Mouse (Mus musculus): ENCODE data around the gene Gm4737. TPM values are rescaled to one million over a fixed set of nuclear protein-coding genes. Genes with fewer than 3 reads are reported as not detected.
"Not testable (repeated sequence)": the region's sequence is repeated elsewhere in the genome, so short reads cannot be mapped to it uniquely, and the experiment has no call there.

Gene Gm4737
- 4.7 and 5.1 TPM in 2 replicates for polyA plus RNA-seq (2016; fragmentation: Nextera tagmentation; extraction: Ambion mirVana)

DNA sequence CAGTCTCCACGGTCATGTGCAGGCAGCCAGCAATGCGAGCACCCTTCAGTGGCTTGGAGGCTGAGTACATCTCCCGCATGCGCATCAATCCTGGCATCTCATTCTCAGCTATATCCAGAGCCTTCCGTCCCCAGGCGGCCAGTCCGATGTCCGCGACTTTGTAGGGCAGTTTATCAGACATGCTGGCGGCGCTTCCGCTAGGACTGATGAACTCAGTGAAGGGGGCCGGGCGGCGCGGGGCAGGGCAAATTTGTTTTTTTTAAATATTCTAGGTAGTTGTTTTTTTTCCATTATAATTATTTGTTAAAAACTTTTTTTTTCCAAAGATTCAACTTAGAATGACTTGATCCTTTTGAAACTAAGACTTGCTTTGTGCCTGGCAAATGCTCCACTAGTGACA lies at the start of gene Gm4737:
Gene Gm4737, minus strand, starts transcription at position 246 of the 400 bp plus-strand sequence.
- WGBS = 96% methylated on average over 11 of the region's 16 CpGs
- not testable (repeated sequence) for H3K36me3 ChIP-seq; H3K4me1 ChIP-seq; DNase-seq (ENCODE audit: low spot score); H3K27ac ChIP-seq (replicated peaks); H3K4me3 ChIP-seq; H3K9me3 ChIP-seq (replicated peaks); H3K27me3 ChIP-seq (ENCODE audit: low read depth, poor library complexity, severe bottlenecking)

DNA sequence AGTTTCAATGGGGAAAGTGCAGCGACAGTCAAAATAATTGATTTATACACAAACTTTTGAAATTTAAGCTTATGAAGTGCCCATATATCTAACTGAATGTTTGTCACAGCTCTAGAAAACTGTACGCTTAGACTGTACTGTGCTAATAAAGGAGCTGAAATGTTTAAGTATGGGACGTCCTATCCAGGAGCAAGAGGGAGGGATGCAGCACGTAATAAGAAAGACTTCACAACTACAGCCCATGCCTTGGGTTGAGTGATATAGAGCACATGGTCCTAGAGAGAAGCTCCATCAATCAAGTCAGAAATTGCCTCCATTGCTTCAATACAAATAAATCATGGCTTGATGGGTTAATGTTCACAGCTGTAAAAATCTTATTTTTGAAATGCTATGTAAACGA lies 40.9 kb upstream of the Gm4737 start:
- H3K36me3 ChIP-seq = no peaks in the 10 kb centered on the region
- WGBS = 96% methylated on average over 5 of the region's 5 CpGs
- no peak overlapping the region for H3K27ac ChIP-seq (replicated peaks)
- H3K4me1 ChIP-seq = no peaks in the 10 kb centered on the region
- H3K27me3 ChIP-seq (ENCODE audit: low read depth, poor library complexity, severe bottlenecking) = no peaks in the 10 kb centered on the region
- H3K4me3 ChIP-seq = no peak overlapping the region
- H3K9me3 ChIP-seq (replicated peaks) = no peaks in the 10 kb centered on the region
- DNase-seq (ENCODE audit: low spot score) = no peak

DNA sequence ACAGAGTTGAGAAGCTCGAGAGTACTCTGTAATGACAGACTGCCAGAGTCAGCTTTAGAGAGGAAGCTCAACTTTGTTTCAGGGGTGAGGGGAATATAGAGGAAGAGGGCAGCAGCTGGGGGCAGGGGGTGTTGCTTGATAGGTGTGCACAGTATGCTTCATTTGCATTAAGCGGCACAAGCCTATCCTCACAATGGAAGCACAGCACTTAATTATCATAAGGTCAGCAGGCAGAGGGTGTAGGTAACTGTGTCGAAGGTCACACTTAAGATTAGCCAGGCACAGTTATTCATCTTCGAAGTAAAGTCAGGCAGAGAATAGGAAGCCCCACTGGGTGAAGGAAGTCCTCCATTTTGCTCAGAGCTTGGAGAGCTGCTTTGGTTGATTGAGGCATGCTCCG lies 28.2 kb upstream of the Gm4737 start:
- no peak for DNase-seq (ENCODE audit: low spot score)
- 86% methylated on average over 5 of the region's 5 CpGs for WGBS

DNA sequence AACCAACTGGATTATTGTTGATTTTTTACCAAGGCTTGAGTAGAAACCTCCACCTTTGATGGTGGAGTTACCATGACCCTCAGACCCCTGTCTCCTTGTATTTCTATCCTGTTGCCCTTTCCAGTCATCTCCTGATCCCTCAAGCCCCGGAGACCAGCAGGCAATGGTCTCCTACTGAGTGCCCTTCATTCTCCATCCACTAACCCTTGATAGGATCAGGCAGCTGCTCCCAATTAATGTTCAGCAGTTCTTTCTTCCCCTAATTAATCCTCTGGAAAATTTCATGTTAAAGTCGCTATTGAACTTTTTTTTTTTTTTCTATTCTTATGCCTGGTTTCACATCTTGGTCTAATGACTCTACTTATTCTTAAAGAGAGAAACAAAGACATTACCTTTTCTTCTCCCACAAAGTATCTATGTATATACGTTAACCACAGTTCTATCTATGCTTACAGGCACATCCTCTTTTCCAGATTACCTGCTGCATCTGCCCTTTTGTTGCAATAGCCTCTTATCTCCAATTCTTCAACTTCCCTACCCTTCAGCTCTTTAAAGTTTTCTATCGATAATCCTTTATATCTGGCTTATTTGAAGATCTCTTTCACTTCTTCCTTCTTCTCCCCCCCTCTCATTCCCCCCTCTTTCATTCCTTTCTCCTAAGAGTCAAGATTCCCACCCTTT lies 23.4 kb upstream of the Gm4737 start:
- no peaks in the 10 kb centered on the region for H3K36me3 ChIP-seq
- H3K27ac ChIP-seq (replicated peaks) = no peak overlapping the region
- H3K4me1 ChIP-seq = no peaks in the 10 kb centered on the region
- WGBS = 46% methylated on average over 4 of the region's 4 CpGs
- no peak for DNase-seq (ENCODE audit: low spot score)
- no peaks in the 10 kb centered on the region for H3K9me3 ChIP-seq (replicated peaks)
- no peak overlapping the region for H3K4me3 ChIP-seq
- no peaks in the 10 kb centered on the region for H3K27me3 ChIP-seq (ENCODE audit: low read depth, poor library complexity, severe bottlenecking)

More for the DNA sequence above, 28.2 kb upstream of the Gm4737 start:
- Histone ChIP-seq H3K27me3 (ENCODE audit: low read depth, poor library complexity, severe bottlenecking) (no peaks in the 10 kb centered on the region), H3K27ac (replicated peaks) (no peak overlapping the region), H3K4me3 (no peak overlapping the region), H3K9me3 (replicated peaks) (no peaks in the 10 kb centered on the region), H3K36me3 (no peaks in the 10 kb centered on the region), H3K4me1 (0 out of 2 replicates have a peak, but pooled peaks cover 3% of the 10 kb centered on the region)

DNA sequence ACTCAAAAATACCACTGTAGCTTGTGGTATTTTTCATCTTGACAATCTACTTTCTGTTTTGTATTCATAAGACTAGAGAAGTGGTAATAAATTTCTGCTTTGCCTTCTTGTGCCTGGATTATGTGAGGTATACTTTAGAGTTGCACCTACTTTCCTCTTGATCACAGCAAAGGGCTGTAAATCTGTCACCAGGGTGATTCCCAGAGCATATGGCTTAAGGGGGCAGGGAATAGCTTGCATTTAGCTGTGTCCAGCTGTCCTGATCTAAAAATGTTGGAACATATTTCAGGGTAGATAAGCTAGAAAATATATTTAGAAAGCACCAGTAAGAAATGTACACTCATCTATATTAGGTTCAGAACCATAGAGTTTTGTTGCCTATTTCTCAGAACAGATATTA lies 18.2 kb upstream of the Gm4737 start:
- Histone ChIP-seq H3K4me3 (no peak overlapping the region), H3K36me3 (no peaks in the 10 kb centered on the region), H3K27ac (replicated peaks) (no peak overlapping the region), H3K27me3 (ENCODE audit: low read depth, poor library complexity, severe bottlenecking) (no peaks in the 10 kb centered on the region), H3K9me3 (replicated peaks) (peaks cover 6% of the 10 kb centered on the region; the same call in 1 of the 2 replicates), H3K4me1 (no peaks in the 10 kb centered on the region)
- no peak for DNase-seq (ENCODE audit: low spot score)

DNA sequence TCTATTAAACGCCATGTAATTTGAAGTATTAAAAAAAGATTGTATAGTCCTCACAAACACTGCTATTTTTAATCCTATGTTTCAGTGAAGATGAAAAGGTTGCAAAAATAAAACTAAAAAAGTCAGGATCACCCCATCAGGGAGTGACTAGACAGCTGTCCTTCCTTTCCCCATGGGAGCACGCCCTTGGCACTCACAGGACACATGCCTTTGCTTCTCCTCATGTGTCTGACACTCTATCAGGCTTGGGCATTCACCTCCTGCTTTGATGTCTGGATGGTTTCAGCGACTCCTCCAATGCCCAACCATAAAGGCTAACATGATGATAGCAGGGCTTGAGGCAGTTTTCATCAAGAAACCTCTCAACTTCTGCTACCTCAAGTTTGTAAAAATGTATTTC lies 12.1 kb upstream of the Gm4737 start:
- no peak for DNase-seq (ENCODE audit: low spot score)
- H3K4me1 ChIP-seq = no peaks in the 10 kb centered on the region
- H3K27me3 ChIP-seq (ENCODE audit: low read depth, poor library complexity, severe bottlenecking) = no peaks in the 10 kb centered on the region
- H3K36me3 ChIP-seq = no peaks in the 10 kb centered on the region
- WGBS = 78% methylated on average over 3 of the region's 3 CpGs
- peaks cover 6% of the 10 kb centered on the region; the same call in 1 of the 2 replicates for H3K9me3 ChIP-seq (replicated peaks)
- H3K27ac ChIP-seq (replicated peaks) = no peak overlapping the region
- no peak overlapping the region for H3K4me3 ChIP-seq

DNA sequence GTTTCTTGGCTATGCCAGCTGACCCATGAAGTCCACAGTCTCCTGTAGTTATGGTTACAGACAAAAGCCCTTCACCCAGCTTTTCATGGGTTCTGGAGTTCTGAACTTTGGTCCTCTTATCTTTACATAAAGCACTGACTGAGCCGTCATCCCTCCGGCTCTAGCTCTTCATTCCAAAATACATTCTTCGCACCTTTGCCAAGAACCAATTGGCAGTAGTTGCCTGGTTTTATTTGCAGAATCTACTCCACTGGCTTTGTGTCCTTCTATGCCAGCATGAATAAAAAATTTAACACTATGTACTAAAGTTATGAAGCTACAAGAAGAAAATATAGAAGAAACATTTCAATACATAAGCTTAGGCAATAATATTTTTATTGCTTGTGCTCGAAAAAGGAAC lies 10.4 kb upstream of the Gm4737 start:
- Histone ChIP-seq H3K36me3 (no peaks in the 10 kb centered on the region), H3K27me3 (ENCODE audit: low read depth, poor library complexity, severe bottlenecking) (no peaks in the 10 kb centered on the region), H3K9me3 (replicated peaks) (no peaks in the 10 kb centered on the region), H3K4me3 (no peak overlapping the region), H3K27ac (replicated peaks) (no peak overlapping the region), H3K4me1 (no peaks in the 10 kb centered on the region)
- 90% methylated on average over 4 of the region's 4 CpGs for WGBS
- no peak for DNase-seq (ENCODE audit: low spot score)

DNA sequence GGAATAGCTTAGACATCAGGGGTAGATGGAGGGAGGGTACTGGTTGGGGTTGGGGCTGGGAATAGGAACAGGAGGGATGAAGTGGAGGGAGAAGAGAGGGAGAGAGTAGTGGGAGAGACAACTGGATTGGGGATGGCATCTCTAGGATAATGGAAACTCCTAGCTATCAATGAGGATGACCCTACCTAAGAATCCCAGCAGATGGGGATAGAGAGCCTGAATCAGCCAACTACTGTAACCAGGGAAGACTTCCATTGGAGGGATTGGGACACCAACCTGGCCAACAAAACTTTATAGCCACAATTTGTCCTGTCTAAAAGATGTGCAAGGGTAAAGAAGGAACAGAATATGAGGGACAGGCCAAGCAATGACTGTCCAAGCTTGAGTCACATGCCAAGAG lies 3.7 kb downstream of the Gm4737 start:
- no peaks in the 10 kb centered on the region for H3K9me3 ChIP-seq (replicated peaks)
- H3K27me3 ChIP-seq (ENCODE audit: low read depth, poor library complexity, severe bottlenecking) = no peaks in the 10 kb centered on the region
- no peak overlapping the region for H3K27ac ChIP-seq (replicated peaks)
- no peak overlapping the region for H3K4me3 ChIP-seq
- no peaks in the 10 kb centered on the region for H3K4me1 ChIP-seq
- H3K36me3 ChIP-seq = no peaks in the 10 kb centered on the region
- DNase-seq (ENCODE audit: low spot score) = peak; percentile 12

DNA sequence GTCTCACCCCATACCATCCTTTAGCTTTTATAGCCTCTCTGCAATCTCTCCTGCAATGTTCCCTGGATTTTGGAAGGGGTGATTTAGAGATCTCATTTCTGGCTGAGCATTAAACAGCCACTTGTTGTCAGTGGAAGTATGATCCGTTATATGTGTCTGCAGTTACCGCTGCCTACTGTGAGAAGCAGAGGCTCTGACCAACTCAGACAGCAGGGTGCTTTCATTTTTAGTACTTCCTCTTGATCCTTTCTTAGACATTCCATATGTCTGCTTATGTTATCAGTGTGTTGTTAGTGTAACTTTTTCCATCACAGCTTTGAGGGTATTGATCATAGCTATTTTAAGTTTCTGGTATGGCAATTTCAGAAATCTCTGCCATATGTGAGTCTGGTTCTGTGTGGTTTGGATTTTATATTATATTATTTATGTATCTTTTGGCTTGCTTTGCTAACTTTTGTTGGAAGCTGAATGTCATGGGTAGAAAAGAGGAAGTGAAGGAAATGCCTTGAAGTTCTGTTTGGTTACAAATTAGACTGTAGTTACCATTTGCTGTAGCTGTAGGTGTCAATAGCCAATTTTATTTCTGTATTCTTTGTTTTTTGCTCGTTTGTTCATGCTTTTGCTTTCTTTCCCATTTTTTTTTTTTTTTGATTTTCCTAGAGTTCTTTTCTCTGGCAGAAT lies 6.1 kb downstream of the Gm4737 start:
- WGBS = 73% methylated on average over 3 of the region's 3 CpGs
- Histone ChIP-seq H3K9me3 (replicated peaks) (no peaks in the 10 kb centered on the region), H3K4me3 (no peak overlapping the region), H3K27me3 (ENCODE audit: low read depth, poor library complexity, severe bottlenecking) (no peaks in the 10 kb centered on the region), H3K4me1 (no peaks in the 10 kb centered on the region), H3K27ac (replicated peaks) (no peak overlapping the region), H3K36me3 (no peaks in the 10 kb centered on the region)
- no peak for DNase-seq (ENCODE audit: low spot score)

DNA sequence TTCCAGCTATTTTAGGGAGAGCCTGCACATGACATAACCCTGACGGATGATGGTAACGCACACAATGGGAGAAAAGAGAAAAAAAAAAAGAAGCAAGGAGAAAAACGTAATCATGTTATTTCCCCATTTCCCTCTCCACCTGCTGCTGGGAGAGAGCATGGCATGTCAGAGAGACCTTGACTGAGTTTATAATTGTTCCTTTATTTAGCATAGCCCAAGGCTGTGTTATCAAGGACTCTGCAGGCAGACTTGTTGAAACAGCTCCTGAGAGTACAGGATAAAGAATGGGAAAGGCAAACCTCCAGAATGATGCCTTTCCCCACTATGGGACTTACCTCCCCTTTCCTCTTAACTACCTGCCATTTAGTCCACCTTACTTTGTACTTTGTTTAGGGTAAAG lies 7.9 kb downstream of the Gm4737 start:
- no peaks in the 10 kb centered on the region for H3K36me3 ChIP-seq
- H3K4me1 ChIP-seq = no peaks in the 10 kb centered on the region
- H3K9me3 ChIP-seq (replicated peaks) = no peaks in the 10 kb centered on the region
- no peak overlapping the region for H3K27ac ChIP-seq (replicated peaks)
- H3K27me3 ChIP-seq (ENCODE audit: low read depth, poor library complexity, severe bottlenecking) = no peaks in the 10 kb centered on the region
- 97% methylated on average over 3 of the region's 3 CpGs for WGBS
- no peak overlapping the region for H3K4me3 ChIP-seq
- DNase-seq (ENCODE audit: low spot score) = no peak

DNA sequence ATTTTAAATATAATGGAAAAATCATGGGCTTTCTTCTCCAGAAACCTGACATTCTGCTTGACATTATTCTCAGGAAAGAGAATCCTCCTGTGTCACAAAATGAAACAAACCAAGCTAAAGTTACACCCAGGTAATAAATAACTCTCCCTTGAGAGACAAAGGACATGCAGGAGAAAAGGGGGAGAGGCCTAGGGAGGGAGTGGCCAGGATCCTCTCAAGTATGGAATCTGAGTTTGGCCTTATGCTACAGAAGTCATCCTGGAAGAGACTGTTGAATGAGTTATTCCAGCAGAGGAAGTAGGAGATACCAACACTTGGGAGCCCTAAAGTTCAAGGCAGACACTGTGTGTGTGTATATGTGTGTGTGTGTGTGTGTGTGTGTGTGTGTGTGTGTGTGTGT lies 32.6 kb downstream of the Gm4737 start:
- no peaks in the 10 kb centered on the region for H3K36me3 ChIP-seq
- no peaks in the 10 kb centered on the region for H3K9me3 ChIP-seq (replicated peaks)
- no peaks in the 10 kb centered on the region for H3K4me1 ChIP-seq
- no peak overlapping the region for H3K4me3 ChIP-seq
- no peak for DNase-seq (ENCODE audit: low spot score)
- H3K27me3 ChIP-seq (ENCODE audit: low read depth, poor library complexity, severe bottlenecking) = no peaks in the 10 kb centered on the region
- no peak overlapping the region for H3K27ac ChIP-seq (replicated peaks)

DNA sequence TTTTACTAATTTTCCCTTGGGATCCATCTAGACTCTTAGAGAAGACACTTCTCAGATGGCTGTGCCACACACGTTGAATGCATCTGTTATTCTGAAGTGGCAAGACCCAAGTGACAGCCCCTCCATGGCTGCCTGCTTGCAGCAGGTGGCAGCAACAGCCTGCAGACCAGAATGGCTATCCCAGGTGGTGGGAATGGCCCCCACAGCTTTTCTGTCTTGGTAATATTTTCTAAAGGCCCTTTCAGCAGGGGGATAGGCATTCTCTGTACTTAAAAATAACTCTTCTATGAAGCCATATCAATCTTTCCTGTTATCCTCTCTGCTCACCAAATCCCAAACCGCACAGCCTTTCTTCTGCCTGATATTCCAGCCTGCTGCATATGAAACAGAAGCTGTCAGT lies 33.5 kb downstream of the Gm4737 start:
- WGBS = 71% methylated on average over 2 of the region's 2 CpGs
- H3K27me3 ChIP-seq (ENCODE audit: low read depth, poor library complexity, severe bottlenecking) = no peaks in the 10 kb centered on the region
- no peak for DNase-seq (ENCODE audit: low spot score)
- no peak overlapping the region for H3K4me3 ChIP-seq
- no peak overlapping the region for H3K27ac ChIP-seq (replicated peaks)
- H3K36me3 ChIP-seq = no peaks in the 10 kb centered on the region
- H3K9me3 ChIP-seq (replicated peaks) = no peaks in the 10 kb centered on the region
- H3K4me1 ChIP-seq = no peaks in the 10 kb centered on the region

DNA sequence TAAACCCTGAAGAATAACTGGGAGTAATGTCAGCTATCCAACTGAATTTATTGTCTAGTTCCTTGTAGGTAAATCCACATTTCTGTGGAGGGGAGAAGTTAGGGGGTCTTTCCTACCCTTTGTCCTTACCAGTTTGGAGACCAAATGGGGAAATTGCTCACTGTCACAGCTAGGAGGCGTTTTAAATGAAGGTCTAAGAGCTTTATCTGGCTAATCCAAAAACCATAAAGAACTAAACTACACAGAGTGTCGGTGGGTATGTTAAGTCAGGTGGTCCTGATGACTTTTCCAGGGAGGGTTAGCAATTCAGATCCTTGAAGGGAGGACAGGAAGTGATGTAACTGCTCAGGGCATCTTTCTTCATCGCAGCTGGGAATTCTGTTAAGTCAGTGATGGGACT lies 34.3 kb downstream of the Gm4737 start:
- no peaks in the 10 kb centered on the region for H3K4me1 ChIP-seq
- no peak overlapping the region for H3K27ac ChIP-seq (replicated peaks)
- no peaks in the 10 kb centered on the region for H3K9me3 ChIP-seq (replicated peaks)
- WGBS = 72% methylated on average over 3 of the region's 3 CpGs
- H3K36me3 ChIP-seq = no peaks in the 10 kb centered on the region
- DNase-seq (ENCODE audit: low spot score) = no peak
- H3K27me3 ChIP-seq (ENCODE audit: low read depth, poor library complexity, severe bottlenecking) = no peaks in the 10 kb centered on the region
- no peak overlapping the region for H3K4me3 ChIP-seq
